Mouse (Mus musculus) regulatory T cell (primary cell): Measurements from ENCODE around the gene Gm10662.
"Not testable (repeated sequence)": the region's sequence is repeated elsewhere in the genome, so short reads cannot be mapped to it uniquely, and the experiment has no call there.

Experiments
- in situ Hi-C: fragments of 300-600 bp; cut with MboI, MseI; formaldehyde crosslinking; loops from one replicate; pipeline ENCODE4 v1.15.1; 2025; ENCODE audit warnings: high pct_unique_total_duplicates

The Gm10662 gene

GRCm38 (mm10) chr7:23144380-23144779, at the start of gene Gm10662:
Gene Gm10662, minus strand, starts transcription at chr7:23144480.
- in situ Hi-C loops = not testable (repeated sequence)

- in situ Hi-C loops = loop anchor here (25.0 kb wide), 2 partner anchors 551 to 1251 kb away; partner anchors contain the start of gene Gm5891
These were observed 19.2 kb upstream of the Gm10662 start for GRCm38 (mm10) chr7:23163505-23163904.
